In genomic region chr8:105622421-105622920, GRCm38 (mm10) we compare ENCODE assay signal across 8 mouse cellular contexts. TPM values are rescaled to one million over a fixed set of nuclear protein-coding genes. Genes with fewer than 3 reads are reported as not detected.
A peak's percentile ranks its signal among the peaks of the same experiment; 100 is the strongest.
DNase-seq lines count a peak whose midpoint lies in the region; ATAC-seq and TF ChIP-seq lines count a peak whose summit lies in the region.

No protein-coding gene starts in this region.

- H3K4me2 ChIP-seq in hindbrain, postnatal 0 days (ENCODE audit: low read depth, low read length): no peak overlapping the region

- TF ChIP-seq CTCF in gastrocnemius, adult 2 months (IDR thresholded peaks at IDR 0.05): no peak; the same call in 1 of the 2 replicates
- TF ChIP-seq CTCF in hindbrain, postnatal 0 days (IDR thresholded peaks at IDR 0.05; ENCODE audit: low read depth): peak; percentile 100

- H3K27ac ChIP-seq in gastrocnemius, adult 2 months: peak overlapping the region; percentile 64
- peak overlapping the region; percentile 65 for H3K27ac ChIP-seq in hindbrain, postnatal 0 days

- 8% methylated on average over 8 of the region's 8 CpGs for WGBS in hindbrain, postnatal 0 days

- peak; percentile 97 for DNase-seq in ZHBTc4 (ENCODE audit: low read depth, low spot score)
- peak; percentile 90 to 97 for DNase-seq in cerebellum, postnatal 4 days (ENCODE audit: low spot score in 2 of 2)
- DNase-seq in gastrocnemius, adult 2 months: peak; percentile 95
- DNase-seq in hindbrain, postnatal 0 days (ENCODE audit: low spot score): peak; percentile 96
- peak; percentile 95 to 97 for DNase-seq in left cerebral cortex, adult 18-20 months (ENCODE audit: low spot score in 2 of 2)
- peak; percentile 95 to 96 for DNase-seq in lung, postnatal 4 days
- DNase-seq in retina, postnatal 7 days (ENCODE audit: low read depth, low spot score): peak; percentile 92
- DNase-seq in urinary bladder, adult 18-20 months (ENCODE audit: low spot score in 2 of 2): peak; percentile 88 to 92

- no peaks in the 10 kb centered on the region for H3K4me1 ChIP-seq in hindbrain, postnatal 0 days (ENCODE audit: insufficient read depth, low read length)

- H3K9me3 ChIP-seq in hindbrain, postnatal 0 days (ENCODE audit: low read length): no peaks in the 10 kb centered on the region

- H3K36me3 ChIP-seq in hindbrain, postnatal 0 days (ENCODE audit: insufficient read depth, low read length): peaks cover 46% of the 10 kb centered on the region

- intact Hi-C loops in gastrocnemius, adult 2 months (cut with DNase I): loop anchor here (2.0 kb wide), 1 partner anchor 62 kb away; no protein-coding TSS in a partner anchor

- H3K9ac ChIP-seq in hindbrain, postnatal 0 days (replicated peaks; ENCODE audit: low read length): no peak overlapping the region; the same call in 1 of the 2 replicates

- H3K4me3 ChIP-seq in gastrocnemius, adult 2 months: peak overlapping the region; percentile 23; the same call in 1 of the 2 replicates
- H3K4me3 ChIP-seq in hindbrain, postnatal 0 days (ENCODE audit: low read length): no peak overlapping the region

- ATAC-seq in hindbrain, postnatal 0 days: peak; percentile 92

- no peaks in the 10 kb centered on the region for H3K27me3 ChIP-seq in hindbrain, postnatal 0 days (ENCODE audit: insufficient read depth, low read length)

RNA-seq across cellular contexts. Expression of gene Ctcf, which starts 13.9 kb away (rescaled TPM):
- 10 to 100 TPM; 33.2 to 42.6 TPM for total RNA-seq in gastrocnemius, adult 2 months (2021)
- total RNA-seq in hindbrain, postnatal 0 days (2014; rRNA removed): 27.4 and 35.9 TPM in 2 replicates
- polyA plus RNA-seq in hindbrain, postnatal 0 days (2015; fragmentation: Nextera tagmentation; extraction: Ambion mirVana): 87.4 and 88.1 TPM in 2 replicates
- 10 to 100 TPM; 68.0 to 68.4 TPM for total RNA-seq in left cerebral cortex, adult 18-20 months (2021)

RNA-seq across cellular contexts. Expression of gene Agrp, which starts 14.7 kb away (rescaled TPM):
- total RNA-seq in gastrocnemius, adult 2 months (2021): under 1 TPM in 1 of 2 experiments, not detected in 1; 0.75 TPM
- 2.1 TPM in 1 of 2 replicates, not detected in the other for total RNA-seq in hindbrain, postnatal 0 days (2014; rRNA removed)
- polyA plus RNA-seq in hindbrain, postnatal 0 days (2015; fragmentation: Nextera tagmentation; extraction: Ambion mirVana): 1.3 and 1.4 TPM in 2 replicates
- not detected for total RNA-seq in left cerebral cortex, adult 18-20 months (2021)

RNA-seq across cellular contexts. Expression of gene Ripor1, which starts 17.4 kb away (rescaled TPM):
- total RNA-seq in gastrocnemius, adult 2 months (2021): 10 to 100 TPM; 15.7 to 20.6 TPM
- 14.4 and 15.1 TPM in 2 replicates for total RNA-seq in hindbrain, postnatal 0 days (2014; rRNA removed)
- 23.5 and 28.7 TPM in 2 replicates for polyA plus RNA-seq in hindbrain, postnatal 0 days (2015; fragmentation: Nextera tagmentation; extraction: Ambion mirVana)
- 10 to 100 TPM; 70.6 to 84.6 TPM for total RNA-seq in left cerebral cortex, adult 18-20 months (2021)

RNA-seq across cellular contexts. Expression of gene Atp6v0d1, which starts 56.6 kb away (rescaled TPM):
- 10 to 100 TPM; 40.3 to 41.6 TPM for total RNA-seq in gastrocnemius, adult 2 months (2021)
- total RNA-seq in hindbrain, postnatal 0 days (2014; rRNA removed): 231 and 249 TPM in 2 replicates
- polyA plus RNA-seq in hindbrain, postnatal 0 days (2015; fragmentation: Nextera tagmentation; extraction: Ambion mirVana): 271 and 289 TPM in 2 replicates
- 100 to 1,000 TPM; 306 to 326 TPM for total RNA-seq in left cerebral cortex, adult 18-20 months (2021)
